Mouse (Mus musculus) kidney, embryonic 16.5 days (tissue): Measurements from ENCODE around the gene Abhd6. TPM values are rescaled to one million over a fixed set of nuclear protein-coding genes. Genes with fewer than 3 reads are reported as not detected.

Experiments used
- ATAC-seq: fragments of 200-750 bp; cut with Nextera tagmentation; 2 replicates; pipeline ENCODE4 v1.8.0; 2017; ENCODE audit warnings: moderate TSS enrichment; ENCODE audit not compliant: low FRiP score, low TSS enrichment
- H3K27ac ChIP-seq: fragments of 300-500 bp; sonication (generic); 2 replicates; pipeline ENCODE4 v1.5.1; 2014; ENCODE audit warnings: low read length
- H3K27me3 ChIP-seq: fragments of 300-500 bp; sonication (generic); 2 replicates; pipeline ENCODE4 v1.6.1; 2014; ENCODE audit warnings: low read length, control low read depth, mixed read lengths; ENCODE audit not compliant: insufficient read depth
- H3K36me3 ChIP-seq: fragments of 300-500 bp; sonication (generic); 2 replicates; pipeline ENCODE4 v1.6.1; 2014; ENCODE audit warnings: low read length, control low read depth, mixed read lengths; ENCODE audit not compliant: insufficient read depth
- H3K4me1 ChIP-seq: fragments of 300-500 bp; sonication (generic); 2 replicates; pipeline ENCODE4 v1.6.1; 2014; ENCODE audit warnings: low read length, control low read depth, mixed read lengths; ENCODE audit not compliant: insufficient read depth
- H3K4me2 ChIP-seq: fragments of 300-500 bp; sonication (generic); replicated peaks from 2 replicates; pipeline ENCODE4 v1.6.1; 2014; ENCODE audit warnings: low read depth, low read length
- H3K4me3 ChIP-seq: fragments of 300-500 bp; sonication (generic); 2 replicates; pipeline ENCODE4 v1.5.1; 2014; ENCODE audit warnings: mild to moderate bottlenecking, low read length
- H3K9ac ChIP-seq: fragments of 300-500 bp; sonication (generic); replicated peaks from 2 replicates; pipeline ENCODE4 v1.6.1; 2014; ENCODE audit warnings: low read length
- H3K9me3 ChIP-seq: fragments of 300-500 bp; sonication (generic); 2 replicates; pipeline ENCODE4 v1.6.1; 2016; ENCODE audit warnings: low read length, control low read depth
- WGBS: fragments of 180-500 bp; shearing (Covaris S2); extraction: QIAGEN DNeasy Blood & Tissue Kit; methylation state at CpG from one replicate; pipeline ENCODE4 v1.1.7; 2014; 5-methylcytosine and 5-hydroxymethylcytosine counted together
- polyA plus RNA-seq: library from polyadenylated mRNA; unstranded; fragments of >200 nt; fragmentation: Nextera tagmentation; extraction: Ambion mirVana; gene quantifications from 2 replicates; pipeline ENCODE4 v1.2.1, GENCODE M21; 2015

Abhd6 gene
- polyA plus RNA-seq, 1 experiment from 2014 or later: 29.6 TPM

DNA sequence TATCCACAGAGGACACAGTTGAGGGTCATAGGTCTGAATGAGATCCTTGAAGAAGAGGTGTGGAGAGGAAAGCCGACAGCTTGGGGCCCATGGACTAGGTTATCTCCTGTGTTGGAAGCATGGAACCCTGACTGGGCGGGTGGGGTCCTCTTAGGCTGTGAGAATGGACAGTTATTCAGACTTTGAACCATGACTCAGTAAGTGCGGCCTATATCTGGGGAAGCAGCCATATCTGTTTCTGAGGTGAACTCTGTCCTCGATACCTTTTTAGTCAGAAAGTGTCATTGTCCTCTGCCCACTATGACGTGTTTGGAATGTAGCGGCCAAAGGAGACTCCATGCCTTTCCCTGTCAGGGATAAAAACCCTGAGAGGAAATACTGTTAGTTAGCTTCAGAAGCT is 44.1 kb downstream of the Abhd6 start:
- Histone ChIP-seq H3K4me1 (no peaks in the 10 kb centered on the region), H3K27ac (no peak overlapping the region), H3K4me3 (no peak overlapping the region), H3K27me3 (no peaks in the 10 kb centered on the region), H3K9ac (no peak overlapping the region), H3K9me3 (no peaks in the 10 kb centered on the region), H3K36me3 (peaks cover 23% of the 10 kb centered on the region; the same call in 1 of the 2 replicates), H3K4me2 (no peak overlapping the region)
- WGBS: 96% methylated on average over 6 of the region's 6 CpGs
- no peak for ATAC-seq

DNA sequence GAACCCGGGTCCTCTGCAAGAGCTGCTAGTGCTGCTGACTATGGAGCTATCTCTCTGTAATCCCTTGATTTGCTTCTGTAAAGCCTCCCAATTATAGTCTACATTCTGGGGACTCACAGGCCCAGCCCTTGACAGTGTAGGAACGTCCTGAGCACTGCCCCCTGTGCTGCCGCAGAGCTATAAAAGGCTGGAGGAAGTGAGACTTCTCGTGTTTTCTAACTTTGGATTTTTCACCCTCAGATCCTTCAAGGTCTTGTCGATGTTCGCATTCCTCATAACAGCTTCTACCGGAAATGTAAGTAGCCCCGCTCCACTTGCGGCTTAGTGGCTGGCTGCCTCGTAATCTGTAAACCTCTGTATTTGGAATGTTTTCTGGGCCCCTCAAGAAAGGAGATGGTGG is 46.6 kb downstream of the Abhd6 start:
- Histone ChIP-seq H3K9me3 (no peaks in the 10 kb centered on the region), H3K4me1 (no peaks in the 10 kb centered on the region), H3K36me3 (peaks cover 22% of the 10 kb centered on the region; the same call in 1 of the 2 replicates), H3K4me2 (no peak overlapping the region), H3K27ac (no peak overlapping the region), H3K9ac (no peak overlapping the region), H3K4me3 (no peak overlapping the region), H3K27me3 (no peaks in the 10 kb centered on the region)
- 84% methylated on average over 10 of the region's 10 CpGs for WGBS
- no peak for ATAC-seq

DNA sequence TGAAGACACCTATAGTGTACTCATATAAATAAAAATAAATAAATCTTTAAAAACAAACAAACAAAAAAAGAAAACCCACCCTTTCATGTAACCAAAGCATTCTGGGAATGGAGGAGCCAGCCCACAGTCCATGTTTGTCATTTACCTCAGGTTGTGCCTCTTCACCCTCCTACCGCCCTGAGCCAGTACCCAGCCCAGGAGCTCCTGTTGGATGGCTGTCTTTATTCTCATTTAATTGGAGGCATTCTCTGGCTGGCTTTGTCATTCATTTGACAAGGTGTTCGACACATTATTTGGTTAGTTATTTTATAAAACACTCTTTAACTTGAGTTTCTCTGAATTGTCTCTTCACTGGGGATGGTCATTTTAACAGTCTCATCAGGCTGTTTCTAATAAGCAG is 49.2 kb downstream of the Abhd6 start:
- H3K36me3 ChIP-seq: peaks cover 17% of the 10 kb centered on the region; the same call in 1 of the 2 replicates
- no peaks in the 10 kb centered on the region for H3K4me1 ChIP-seq
- H3K4me3 ChIP-seq: no peak overlapping the region
- no peak overlapping the region for H3K27ac ChIP-seq
- no peak for ATAC-seq
- no peaks in the 10 kb centered on the region for H3K27me3 ChIP-seq
- WGBS: 90% methylated on average over 2 of the region's 2 CpGs
- H3K9me3 ChIP-seq: no peaks in the 10 kb centered on the region
- no peak overlapping the region for H3K4me2 ChIP-seq
- no peak overlapping the region for H3K9ac ChIP-seq

DNA sequence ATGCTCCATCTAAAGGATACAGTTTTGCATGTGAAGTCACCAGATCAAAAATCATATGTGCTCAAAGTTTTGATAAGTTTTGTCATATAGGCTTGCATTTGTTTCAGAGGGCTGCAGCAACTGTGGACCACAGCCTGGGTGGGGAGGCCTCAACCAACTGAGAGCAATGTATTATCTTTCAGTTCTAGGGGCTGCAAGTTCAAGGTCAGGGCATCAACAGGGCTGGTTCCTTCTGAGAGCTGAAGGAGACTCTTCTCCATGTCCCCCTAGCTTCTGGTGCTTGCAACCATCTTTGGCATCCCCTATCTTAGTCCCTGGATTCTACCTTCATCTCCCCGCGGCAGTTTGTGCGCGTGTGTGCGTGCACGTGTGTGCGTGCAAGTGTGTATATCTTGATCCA is 50.0 kb downstream of the Abhd6 start:
- over 99% methylated on average over 7 of the region's 7 CpGs for WGBS
- no peak for ATAC-seq
- Histone ChIP-seq H3K27me3 (no peaks in the 10 kb centered on the region), H3K4me1 (no peaks in the 10 kb centered on the region), H3K4me2 (no peak overlapping the region), H3K9ac (no peak overlapping the region), H3K36me3 (peaks cover 11% of the 10 kb centered on the region; the same call in 1 of the 2 replicates), H3K27ac (no peak overlapping the region), H3K9me3 (no peaks in the 10 kb centered on the region), H3K4me3 (no peak overlapping the region)

DNA sequence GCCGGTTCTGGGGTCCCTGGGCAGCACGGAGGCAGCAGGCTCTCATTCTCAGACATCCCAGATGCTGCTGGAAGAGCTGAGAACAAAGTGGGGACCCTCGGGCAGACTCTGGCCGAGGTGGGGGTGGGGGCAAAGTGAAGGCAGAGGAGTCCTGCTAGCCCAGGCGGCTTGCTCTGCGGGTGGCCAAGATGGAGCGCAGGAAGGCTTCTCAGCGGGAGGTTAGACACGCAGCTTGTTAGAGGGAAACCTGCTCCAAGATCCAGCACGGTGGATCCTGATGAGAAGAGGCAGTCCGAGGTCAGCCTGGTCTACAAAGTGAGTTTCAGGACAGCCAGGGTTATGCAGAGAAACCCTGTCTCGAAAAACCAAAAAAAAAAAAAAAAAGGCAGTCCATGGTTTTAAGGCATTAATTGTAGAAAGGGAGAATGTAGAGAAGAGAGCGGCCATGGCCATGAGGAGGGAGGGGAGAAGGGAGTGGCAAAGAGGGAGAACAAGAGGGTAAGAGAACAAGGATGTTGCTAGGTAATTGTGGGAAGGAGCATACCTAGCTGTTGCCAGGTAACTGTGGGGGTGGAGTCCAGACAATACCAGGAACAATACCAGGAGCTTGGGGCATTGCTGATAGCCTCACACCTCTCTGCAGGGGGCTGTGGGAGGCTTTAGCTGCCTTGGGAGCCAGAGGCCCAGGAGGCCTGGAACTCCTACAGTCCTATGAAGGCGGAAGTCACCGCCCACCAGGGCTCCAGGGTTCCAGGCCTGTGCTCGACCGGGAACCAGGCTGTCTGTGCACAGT is 51.8 kb downstream of the Abhd6 start:
- Histone ChIP-seq H3K27me3 (no peaks in the 10 kb centered on the region), H3K4me1 (no peaks in the 10 kb centered on the region), H3K4me3 (no peak overlapping the region), H3K9me3 (no peaks in the 10 kb centered on the region), H3K27ac (no peak overlapping the region), H3K9ac (no peak overlapping the region), H3K4me2 (no peak overlapping the region), H3K36me3 (peaks cover 7% of the 10 kb centered on the region; the same call in 1 of the 2 replicates)
- WGBS: 43% methylated on average over 17 of the region's 17 CpGs
- no peak for ATAC-seq

DNA sequence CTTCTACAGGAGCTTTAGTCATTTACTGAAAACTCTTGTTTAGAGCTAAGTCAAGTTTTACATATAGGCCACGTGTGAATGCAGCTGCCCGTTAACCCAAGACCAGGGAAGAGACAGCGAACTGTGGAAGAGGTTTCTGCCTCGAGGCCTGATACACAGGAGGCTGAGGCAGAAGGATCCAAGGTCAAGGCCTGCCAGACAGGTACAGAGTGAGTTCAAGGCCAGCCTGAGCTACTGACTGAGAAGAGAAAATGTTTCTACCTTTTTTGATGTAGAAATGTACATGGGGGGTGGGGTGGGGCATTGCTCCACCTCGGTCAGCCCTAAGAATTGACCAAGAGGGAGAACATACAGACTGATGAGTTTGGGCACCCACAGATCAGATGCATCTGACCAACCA is 53.4 kb downstream of the Abhd6 start:
- H3K27ac ChIP-seq: no peak overlapping the region
- 88% methylated on average over 5 of the region's 5 CpGs for WGBS
- H3K4me3 ChIP-seq: no peak overlapping the region
- H3K9ac ChIP-seq: no peak overlapping the region
- no peak overlapping the region for H3K4me2 ChIP-seq
- H3K27me3 ChIP-seq: no peaks in the 10 kb centered on the region
- H3K36me3 ChIP-seq: peaks cover 3% of the 10 kb centered on the region; the same call in 1 of the 2 replicates
- no peak for ATAC-seq
- H3K4me1 ChIP-seq: no peaks in the 10 kb centered on the region
- no peaks in the 10 kb centered on the region for H3K9me3 ChIP-seq

DNA sequence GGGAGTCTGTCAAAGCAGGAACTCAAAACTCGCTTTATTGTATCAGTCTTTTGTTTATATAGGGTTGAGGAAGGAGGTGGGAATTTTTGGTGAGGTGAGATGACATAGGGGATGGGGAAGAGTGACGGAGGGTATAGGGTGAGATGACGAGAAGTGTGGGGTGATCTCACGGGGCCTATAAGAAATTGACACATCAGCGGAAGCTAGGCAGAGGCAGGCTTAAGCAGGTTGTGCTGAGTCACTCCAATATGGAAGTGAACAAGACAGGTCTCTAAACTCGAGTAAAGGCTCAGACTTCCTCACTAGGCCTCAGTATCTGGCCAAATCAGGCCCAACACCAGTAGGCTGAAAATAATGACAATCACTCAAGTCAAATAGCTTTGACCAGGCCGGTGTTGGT is 57.2 kb downstream of the Abhd6 start:
- Histone ChIP-seq H3K9ac (no peak overlapping the region), H3K27me3 (no peaks in the 10 kb centered on the region), H3K4me2 (no peak overlapping the region), H3K4me3 (no peak overlapping the region), H3K27ac (no peak overlapping the region), H3K9me3 (no peaks in the 10 kb centered on the region), H3K4me1 (0 out of 2 replicates have a peak, but pooled peaks cover 4% of the 10 kb centered on the region), H3K36me3 (no peaks in the 10 kb centered on the region)
- WGBS: 95% methylated on average over 7 of the region's 7 CpGs
- no peak for ATAC-seq

DNA sequence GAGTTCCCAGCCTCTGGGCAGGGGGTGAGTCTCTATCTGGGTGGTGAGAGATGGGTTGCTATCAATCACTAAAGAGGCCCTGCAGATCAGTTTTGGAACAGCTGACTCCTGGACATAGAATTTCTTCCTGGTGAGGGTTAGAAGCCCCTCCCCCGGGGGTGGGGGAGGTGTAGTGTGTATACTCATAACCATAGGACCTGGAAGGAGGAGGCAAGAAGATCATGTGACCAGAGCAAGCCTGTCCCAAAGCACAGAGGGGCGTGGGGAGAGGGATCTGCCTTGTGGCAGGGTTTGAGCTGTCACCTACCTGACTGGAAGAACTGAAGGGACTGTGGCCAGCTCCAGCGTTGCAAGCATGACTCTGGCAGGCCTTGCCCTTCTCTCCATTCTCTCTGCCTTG is 59.4 kb downstream of the Abhd6 start:
- ATAC-seq: peak; percentile 76
- H3K4me2 ChIP-seq: no peak overlapping the region
- no peaks in the 10 kb centered on the region for H3K27me3 ChIP-seq
- no peak overlapping the region for H3K4me3 ChIP-seq
- WGBS: 37% methylated on average over 3 of the region's 3 CpGs
- H3K36me3 ChIP-seq: no peaks in the 10 kb centered on the region
- H3K9me3 ChIP-seq: no peaks in the 10 kb centered on the region
- H3K9ac ChIP-seq: no peak overlapping the region
- H3K4me1 ChIP-seq: 0 out of 2 replicates have a peak, but pooled peaks cover 4% of the 10 kb centered on the region
- H3K27ac ChIP-seq: peak overlapping the region; percentile 4; the same call in 1 of the 2 replicates

DNA sequence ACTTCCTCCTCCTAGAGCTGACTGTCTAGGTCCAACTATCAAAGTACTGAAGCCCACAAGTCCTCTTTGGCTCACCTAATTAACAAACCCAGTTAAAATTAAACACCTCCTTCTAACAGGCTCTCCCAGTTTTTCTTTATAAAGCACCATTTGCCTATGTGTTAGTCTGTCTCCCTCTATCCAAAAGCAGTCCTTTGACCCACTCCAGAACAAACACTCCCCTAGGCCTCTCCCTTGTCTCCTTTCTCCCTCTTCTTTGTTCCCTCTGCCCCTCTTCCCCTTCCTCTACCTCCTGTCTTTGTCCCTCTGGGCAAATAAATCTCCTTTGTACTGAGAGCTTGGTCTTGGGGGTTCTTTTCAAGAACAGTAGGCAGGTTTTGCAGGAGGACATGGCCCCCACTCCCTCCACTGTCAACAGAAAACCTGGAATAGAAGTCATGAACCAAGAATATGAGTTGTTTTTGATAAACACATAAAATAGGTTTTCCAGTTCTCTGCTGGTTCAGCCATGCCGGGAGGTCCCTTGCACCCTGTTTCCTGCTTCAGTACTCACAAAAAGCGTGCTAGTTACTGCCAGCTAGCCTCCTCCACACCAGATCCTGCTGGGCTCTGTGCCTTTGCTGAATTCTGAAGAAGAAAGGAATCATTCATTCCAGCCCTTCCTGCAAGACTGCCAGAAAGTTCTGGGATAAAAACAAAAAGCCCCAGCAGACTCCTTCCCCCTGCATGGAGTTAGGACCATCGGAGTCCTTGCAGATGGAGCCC is 60.0 kb downstream of the Abhd6 start:
- no peak overlapping the region for H3K4me2 ChIP-seq
- 46% methylated on average over 3 of the region's 3 CpGs for WGBS
- no peak for ATAC-seq
- H3K27me3 ChIP-seq: no peaks in the 10 kb centered on the region
- no peak overlapping the region for H3K9ac ChIP-seq
- no peaks in the 10 kb centered on the region for H3K9me3 ChIP-seq
- no peaks in the 10 kb centered on the region for H3K36me3 ChIP-seq
- H3K4me1 ChIP-seq: 0 out of 2 replicates have a peak, but pooled peaks cover 4% of the 10 kb centered on the region
- peak overlapping the region; percentile 4; the same call in 1 of the 2 replicates for H3K27ac ChIP-seq
- no peak overlapping the region for H3K4me3 ChIP-seq
